Mouse (Mus musculus): Measurements from ENCODE around the gene Gm5129. TPM values are rescaled to one million over a fixed set of nuclear protein-coding genes. Genes with fewer than 3 reads are reported as not detected.

The Gm5129 gene
- total and polyA plus RNA-seq, 3 experiments, result not detected

- Histone ChIP-seq H3K9me3 (replicated peaks; ENCODE audit: insufficient read depth, low read length) (no peaks in the 10 kb centered on the region), H3K27me3 (ENCODE audit: control insufficient read depth in 1 of 2, insufficient read depth in 2 of 2, low read length in 2 of 2) (no peaks in the 10 kb centered on the region), H3K9ac (ENCODE audit: control insufficient read depth, low read depth, low read length, poor library complexity, severe bottlenecking) (peak overlapping the region; percentile 90), H3K4me1 (ENCODE audit: control insufficient read depth in 1 of 2, insufficient read depth in 2 of 2, low read length in 2 of 2) (peaks cover 1 to 21% of the 10 kb centered on the region in 2 experiments; a peak in 3 of 4 replicates), H3K36me3 (ENCODE audit: control insufficient read depth in 1 of 2, insufficient read depth in 2 of 2, low read length in 2 of 2) (peaks cover 3 to 22% of the 10 kb centered on the region in 2 experiments), H3K27ac (ENCODE audit: control insufficient read depth, low read depth, low read length) (no peak overlapping the region), H3K79me2 (ENCODE audit: control insufficient read depth, insufficient read depth, low read length, poor library complexity) (peaks cover 57% of the 10 kb centered on the region), H3K4me3 (ENCODE audit: control insufficient read depth in 1 of 2, insufficient read depth in 1 of 2, low read depth in 2 of 2, low read length in 2 of 2) (peak overlapping the region; percentile 77 to 82)
- TF ChIP-seq POLR2AphosphoS5 (IDR thresholded peaks at IDR 0.05; ENCODE audit: borderline replicate concordance, low read depth, low read length), result no peak
- 0 out of 4 replicates have a peak, but pooled peaks of 1 of the 2 experiments have one; percentile 14 for TF ChIP-seq EP300 (IDR thresholded peaks at IDR 0.05; ENCODE audit: low read depth in 1 of 2, low read length in 2 of 2)
- TF ChIP-seq E2F4 (IDR thresholded peaks at IDR 0.05; ENCODE audit: borderline replicate concordance, low read depth, low read length), result no peak
- TF ChIP-seq TBP (IDR thresholded peaks at IDR 0.05; ENCODE audit: low read depth, low read length), result no peak
- no peak for TF ChIP-seq NRF1 (IDR thresholded peaks at IDR 0.05; ENCODE audit: insufficient read depth, low read depth, low read length, poor library complexity, severe bottlenecking)
- 0 out of 2 replicates have a peak, but pooled peaks have one; percentile 16 for TF ChIP-seq ELF1 (IDR thresholded peaks at IDR 0.05; ENCODE audit: low read depth, low read length)
- peak; percentile 42 for DNase-seq (ENCODE audit: low read depth, low spot score)
Measured at GRCm38 (mm10) chr5:29736942-29737341, 1.2 kb upstream of the Gm5129 start.

- Histone ChIP-seq H3K9me3 (replicated peaks; ENCODE audit: insufficient read depth, low read length) (no peaks in the 10 kb centered on the region), H3K27me3 (ENCODE audit: control insufficient read depth in 1 of 2, insufficient read depth in 2 of 2, low read length in 2 of 2) (no peaks in the 10 kb centered on the region), H3K79me2 (ENCODE audit: control insufficient read depth, insufficient read depth, low read length, poor library complexity) (peaks cover 53% of the 10 kb centered on the region), H3K4me1 (ENCODE audit: control insufficient read depth in 1 of 2, insufficient read depth in 2 of 2, low read length in 2 of 2) (peaks cover 1 to 21% of the 10 kb centered on the region in 2 experiments; a peak in 3 of 4 replicates), H3K36me3 (ENCODE audit: control insufficient read depth in 1 of 2, insufficient read depth in 2 of 2, low read length in 2 of 2) (peaks cover 2 to 22% of the 10 kb centered on the region in 2 experiments; a peak in 2 of 4 replicates), H3K27ac (ENCODE audit: control insufficient read depth, low read depth, low read length) (peak overlapping the region; percentile 98), H3K9ac (ENCODE audit: control insufficient read depth, low read depth, low read length, poor library complexity, severe bottlenecking) (peak overlapping the region; percentile 90), H3K4me3 (ENCODE audit: control insufficient read depth in 1 of 2, insufficient read depth in 1 of 2, low read depth in 2 of 2, low read length in 2 of 2) (peak overlapping the region; percentile 77 to 82)
- peak; percentile 75 for DNase-seq (ENCODE audit: low read depth, low spot score)
- no peak for TF ChIP-seq ZKSCAN1 (IDR thresholded peaks at IDR 0.05; ENCODE audit: low read depth, low read length)
- no peak for TF ChIP-seq USF1 (IDR thresholded peaks at IDR 0.05; ENCODE audit: low read depth, low read length)
- TF ChIP-seq MYB (IDR thresholded peaks at IDR 0.05; ENCODE audit: low read depth, low read length), result peak; percentile 3; the same call in 1 of the 2 replicates
- peak; percentile 50; the same call in 1 of the 2 replicates for TF ChIP-seq MXI1 (IDR thresholded peaks at IDR 0.05; ENCODE audit: low read depth, low read length)
- no peak for TF ChIP-seq KAT2A (conservative IDR thresholded peaks at IDR 0.05; ENCODE audit: low read depth, low read length)
- TF ChIP-seq BHLHE40 (IDR thresholded peaks at IDR 0.05; ENCODE audit: borderline replicate concordance, low read depth, low read length), result no peak
- no peak for TF ChIP-seq TBP (IDR thresholded peaks at IDR 0.05; ENCODE audit: low read depth, low read length)
- TF ChIP-seq ELF1 (IDR thresholded peaks at IDR 0.05; ENCODE audit: low read depth, low read length), result no peak
- TF ChIP-seq MEF2A (IDR thresholded peaks at IDR 0.05; ENCODE audit: extremely low read depth, insufficient replicate concordance, low read depth, low read length, poor library complexity, severe bottlenecking), result no peak
- TF ChIP-seq MAX (IDR thresholded peaks at IDR 0.05; ENCODE audit: low read length), result no peak
- TF ChIP-seq ZC3H11A (IDR thresholded peaks at IDR 0.05; ENCODE audit: low read depth, low read length), result no peak
- no peak for TF ChIP-seq POLR2AphosphoS5 (IDR thresholded peaks at IDR 0.05; ENCODE audit: borderline replicate concordance, low read depth, low read length)
- no peak for TF ChIP-seq TCF12 (IDR thresholded peaks at IDR 0.05; ENCODE audit: low read depth, low read length)
- peak in 1 of 2 experiments; percentile 62; a peak in 2 of 4 replicates for TF ChIP-seq POLR2A (IDR thresholded peaks at IDR 0.05; ENCODE audit: control insufficient read depth in 1 of 2, insufficient read depth in 1 of 2, low read depth in 1 of 2, low read length in 2 of 2, poor library complexity in 1 of 2)
- no peak for TF ChIP-seq CTCF (IDR thresholded peaks at IDR 0.05 in 2 of 3, conservative IDR thresholded peaks at IDR 0.05 in 1 of 3; ENCODE audit: control insufficient read depth in 1 of 3, insufficient read depth in 1 of 3, low read depth in 2 of 3, low read length in 3 of 3, poor library complexity in 1 of 3, severe bottlenecking in 1 of 3)
- TF ChIP-seq JUND (IDR thresholded peaks at IDR 0.05; ENCODE audit: low read depth, low read length), result no peak
- TF ChIP-seq GABPA (IDR thresholded peaks at IDR 0.05; ENCODE audit: low read depth, low read length), result no peak
- TF ChIP-seq GATA1 (IDR thresholded peaks at IDR 0.05; ENCODE audit: low read depth, low read length), result no peak
- TF ChIP-seq RCOR1 (IDR thresholded peaks at IDR 0.05; ENCODE audit: low read depth, low read length), result no peak
- no peak for TF ChIP-seq TAL1 (IDR thresholded peaks at IDR 0.05; ENCODE audit: low read length)
- TF ChIP-seq NRF1 (IDR thresholded peaks at IDR 0.05; ENCODE audit: insufficient read depth, low read depth, low read length, poor library complexity, severe bottlenecking), result no peak
- no peak for TF ChIP-seq MAFK (IDR thresholded peaks at IDR 0.05; ENCODE audit: borderline replicate concordance, low read depth, low read length)
- TF ChIP-seq HCFC1 (IDR thresholded peaks at IDR 0.05; ENCODE audit: low read depth, low read length), result no peak
- TF ChIP-seq ZNF384 (IDR thresholded peaks at IDR 0.05; ENCODE audit: low read depth, low read length), result no peak
- TF ChIP-seq USF2 (IDR thresholded peaks at IDR 0.05; ENCODE audit: borderline replicate concordance in 1 of 2, insufficient read depth in 1 of 2, low read depth in 1 of 2, low read length in 2 of 2), result no peak
- no peak for TF ChIP-seq SMC3 (IDR thresholded peaks at IDR 0.05; ENCODE audit: low read depth, low read length)
Measured at GRCm38 (mm10) chr5:29736073-29736900, 551 bp upstream of the Gm5129 start.

Measured in MEL (cell line).